Mouse (Mus musculus) bone marrow macrophage, adult 2 months (primary cell): ENCODE data around the gene Tnp2.

Source experiments
- CTCF ChIP-seq: IDR thresholded peaks from 2 replicates; pipeline ENCODE4 v1.5.1; 2012; ENCODE audit warnings: low read depth, mild to moderate bottlenecking, low read length, moderate library complexity
- POLR2A ChIP-seq: IDR thresholded peaks from 2 replicates; pipeline ENCODE4 v1.6.1; 2012; ENCODE audit warnings: mild to moderate bottlenecking, low read depth, low read length, borderline replicate concordance

DNA sequence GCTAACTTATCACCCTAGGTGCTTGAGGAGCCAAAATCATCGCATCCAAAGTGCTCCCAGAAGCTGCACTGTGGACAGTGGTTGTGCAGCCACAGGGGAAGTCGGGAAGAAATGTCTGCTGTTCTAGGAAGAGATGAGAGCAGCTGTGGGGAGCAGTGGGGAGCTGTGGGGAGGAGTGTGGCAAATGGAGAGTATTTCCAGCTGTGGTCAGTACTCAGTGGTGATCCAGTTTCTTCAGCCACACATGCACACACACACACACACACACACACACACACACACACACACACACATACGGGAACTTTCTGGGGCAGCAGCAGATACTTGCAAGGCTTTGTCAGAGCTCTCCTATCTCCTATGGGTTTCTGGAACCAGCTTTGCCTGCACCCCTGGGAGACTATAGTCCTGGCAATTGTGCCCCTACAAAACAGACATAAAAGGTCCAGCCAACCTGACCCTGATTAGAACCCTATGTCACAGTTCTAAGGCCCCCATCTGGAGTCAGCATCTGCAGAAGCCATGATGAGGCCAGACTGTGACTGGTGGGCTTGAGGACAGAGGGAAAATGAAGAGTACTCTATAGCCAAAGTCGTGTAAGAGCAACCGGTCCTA is 25.8 kb downstream of the Tnp2 start:
- TF ChIP-seq CTCF (no peak), POLR2A (no peak)
